24 mouse cellular contexts compared by ENCODE assay signal in the genomic region with DNA sequence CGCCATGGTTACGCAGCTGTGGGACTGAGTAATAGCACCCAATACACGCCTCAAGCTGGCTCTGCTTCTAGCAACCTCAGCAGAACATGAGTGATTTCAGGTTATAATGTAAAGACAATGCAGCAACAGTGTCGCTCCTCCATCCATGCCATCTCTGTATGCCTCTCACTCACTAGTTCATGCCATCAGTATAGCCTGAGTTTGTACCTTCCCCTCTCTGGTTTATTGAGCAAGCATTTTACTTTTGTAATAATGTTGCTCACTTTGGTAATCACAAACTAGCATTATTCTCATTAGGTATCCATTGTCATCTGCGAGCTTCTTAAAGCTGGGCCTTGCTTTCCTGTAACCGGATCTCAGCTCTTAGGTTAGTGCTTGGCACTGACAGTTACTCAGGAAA.
"Had no signal": no experiment of that assay in that cellular context is flagged by ENCODE, and none has a peak within 500 bp of the region (broad histone marks: within the 10 kb centered on the region; RNA-seq: fewer than 3 reads in every experiment).

No protein-coding gene starts in this region.

- H3K27me3 ChIP-seq: heart, embryonic 12.5 days; hindbrain, embryonic 13.5 days; hindbrain, embryonic 15.5 days; limb, embryonic 12.5 days had no signal

- DNase-seq: gastrocnemius, adult 2 months; gastrocnemius, postnatal 10 days; gastrocnemius, postnatal 25 days; heart, adult 18-20 months; heart, postnatal 10 days; kidney, adult 11 months; kidney, adult 2 months; kidney, adult 9 months; kidney, postnatal 10 days; kidney, postnatal 25 days; kidney, postnatal 4 days; liver had no signal

- H3K9ac ChIP-seq: heart, embryonic 12.5 days; hindbrain, embryonic 13.5 days; hindbrain, embryonic 15.5 days; limb, embryonic 12.5 days; liver, embryonic 14.5 days had no signal

- H3K4me1 ChIP-seq: hindbrain, embryonic 15.5 days; limb, embryonic 10.5 days had no signal

- H3K9me3 ChIP-seq: heart, embryonic 10.5 days; heart, embryonic 12.5 days; hindbrain, embryonic 13.5 days; hindbrain, embryonic 15.5 days; limb, embryonic 10.5 days; limb, embryonic 12.5 days had no signal

- H3K4me2 ChIP-seq: heart, embryonic 12.5 days; hindbrain, embryonic 13.5 days; hindbrain, embryonic 15.5 days; limb, embryonic 12.5 days; liver, embryonic 11.5 days had no signal

- H3K27ac ChIP-seq: gastrocnemius, adult 2 months; heart, embryonic 10.5 days; hindbrain, embryonic 13.5 days; hindbrain, embryonic 15.5 days; hindbrain, postnatal 0 days; layer of hippocampus, adult 2 months; limb, embryonic 10.5 days; limb, embryonic 12.5 days; liver, embryonic 14.5 days had no signal

- ATAC-seq: hindbrain, postnatal 0 days; intestine, embryonic 16.5 days had no signal

- H3K4me3 ChIP-seq: gastrocnemius, adult 2 months; heart, embryonic 10.5 days; heart, embryonic 12.5 days; hindbrain, embryonic 13.5 days; hindbrain, embryonic 15.5 days; layer of hippocampus, adult 2 months; left cerebral cortex, adult 2 months; limb, embryonic 10.5 days; limb, embryonic 12.5 days had no signal
